Mouse (Mus musculus) liver, embryonic 12.5 days (tissue): ENCODE measurements around the gene Tmem203. TPM values are rescaled to one million over a fixed set of nuclear protein-coding genes. Genes with fewer than 3 reads are reported as not detected.

Experiments used
- ATAC-seq: fragments of 200-750 bp; cut with Nextera tagmentation; 2 replicates; pipeline ENCODE4 v1.8.0; 2017; ENCODE audit warnings: moderate number of reproducible peaks, mild to moderate bottlenecking, moderate library complexity
- H3K27ac ChIP-seq: fragments of 300-500 bp; sonication (generic); 2 replicates; pipeline ENCODE4 v1.5.1; 2016; ENCODE audit warnings: mild to moderate bottlenecking
- H3K27me3 ChIP-seq: fragments of 300-500 bp; sonication (generic); replicated peaks from 2 replicates; pipeline ENCODE4 v1.6.1; 2016; ENCODE audit warnings: mild to moderate bottlenecking, moderate library complexity
- H3K36me3 ChIP-seq: fragments of 300-500 bp; sonication (generic); 2 replicates; pipeline ENCODE4 v1.6.1; 2016; ENCODE audit warnings: mild to moderate bottlenecking, moderate library complexity
- H3K4me1 ChIP-seq: fragments of 300-500 bp; sonication (generic); 2 replicates; pipeline ENCODE4 v1.6.1; 2016
- H3K4me2 ChIP-seq: fragments of 300-500 bp; sonication (generic); 2 replicates; pipeline ENCODE4 v1.6.1; 2016; ENCODE audit warnings: mild to moderate bottlenecking, moderate library complexity
- H3K4me3 ChIP-seq: fragments of 300-500 bp; sonication (generic); 2 replicates; pipeline ENCODE4 v1.5.1; 2016; ENCODE audit warnings: mild to moderate bottlenecking, moderate library complexity
- H3K9ac ChIP-seq: fragments of 300-500 bp; sonication (generic); 2 replicates; pipeline ENCODE4 v1.6.1; 2016; ENCODE audit warnings: mild to moderate bottlenecking, moderate library complexity
- H3K9me3 ChIP-seq: fragments of 300-500 bp; sonication (generic); replicated peaks from 2 replicates; pipeline ENCODE4 v1.6.1; 2016; ENCODE audit warnings: mild to moderate bottlenecking, moderate library complexity
- WGBS: fragments of 180-500 bp; shearing (Covaris S2); methylation state at CpG from one replicate; pipeline ENCODE4 v1.1.7; 2016; ENCODE audit not compliant: insufficient replicate concordance; 5-methylcytosine and 5-hydroxymethylcytosine counted together
- polyA plus RNA-seq: library from polyadenylated mRNA; unstranded; fragments of >200 nt; fragmentation: Nextera tagmentation; extraction: Ambion mirVana; gene quantifications from 2 replicates; pipeline ENCODE4 v1.2.1, GENCODE M21; 2016

The Tmem203 gene
- polyA plus RNA-seq, 1 experiment from 2014 or later: 16.2 TPM

GRCm38 (mm10) chr2:25224766-25225752 lies 30.2 kb upstream of the Tmem203 start:
- peak overlapping the region; percentile 84 for H3K9ac ChIP-seq
- H3K4me1 ChIP-seq: peaks cover 50% of the 10 kb centered on the region
- WGBS: 2% methylated on average over 41 of the region's 41 CpGs
- H3K9me3 ChIP-seq: no peaks in the 10 kb centered on the region
- peaks cover 28% of the 10 kb centered on the region for H3K36me3 ChIP-seq
- H3K4me3 ChIP-seq: peak overlapping the region; percentile 99
- H3K27me3 ChIP-seq: 0 out of 2 replicates have a peak, but pooled peaks cover under 1% of the 10 kb centered on the region
- H3K4me2 ChIP-seq: peak overlapping the region; percentile 75
- ATAC-seq: peak; percentile 90
- peak overlapping the region; percentile 96 for H3K27ac ChIP-seq

- ATAC-seq: no peak
- H3K9ac ChIP-seq: peak overlapping the region; percentile 84
- H3K9me3 ChIP-seq: no peaks in the 10 kb centered on the region
- peak overlapping the region; percentile 75 for H3K4me2 ChIP-seq
- peaks cover 50% of the 10 kb centered on the region for H3K4me1 ChIP-seq
- peak overlapping the region; percentile 99 for H3K4me3 ChIP-seq
- peaks cover 4% of the 10 kb centered on the region; the same call in 1 of the 2 replicates for H3K27me3 ChIP-seq
- 80% methylated on average over 8 of the region's 8 CpGs for WGBS
- H3K27ac ChIP-seq: peak overlapping the region; percentile 96
- H3K36me3 ChIP-seq: peaks cover 28% of the 10 kb centered on the region
Measured at GRCm38 (mm10) chr2:25225811-25226379, 29.3 kb upstream of the Tmem203 start.

- H3K9ac ChIP-seq: no peak overlapping the region
Measured at GRCm38 (mm10) chr2:25226864-25227263, 28.4 kb upstream of the Tmem203 start.

GRCm38 (mm10) chr2:25227406-25227805 lies 27.8 kb upstream of the Tmem203 start:
- Histone ChIP-seq H3K27me3 (peaks cover 14% of the 10 kb centered on the region), H3K9ac (no peak overlapping the region), H3K36me3 (peaks cover 15% of the 10 kb centered on the region), H3K4me2 (no peak overlapping the region), H3K4me3 (no peak overlapping the region), H3K4me1 (peaks cover 40% of the 10 kb centered on the region), H3K9me3 (no peaks in the 10 kb centered on the region), H3K27ac (0 out of 2 replicates have a peak overlapping the region, but pooled peaks have one; percentile 74)
- 76% methylated on average over 4 of the region's 4 CpGs for WGBS
- no peak for ATAC-seq

More at GRCm38 (mm10) chr2:25226864-25227263, 28.4 kb upstream of the Tmem203 start:
- H3K27me3 ChIP-seq: peaks cover 14% of the 10 kb centered on the region
- H3K27ac ChIP-seq: 0 out of 2 replicates have a peak overlapping the region, but pooled peaks have one; percentile 7
- H3K4me2 ChIP-seq: no peak overlapping the region
- WGBS: 81% methylated on average over 5 of the region's 5 CpGs
- no peaks in the 10 kb centered on the region for H3K9me3 ChIP-seq
- peaks cover 45% of the 10 kb centered on the region for H3K4me1 ChIP-seq
- H3K36me3 ChIP-seq: peaks cover 21% of the 10 kb centered on the region
- no peak for ATAC-seq
- no peak overlapping the region for H3K4me3 ChIP-seq

GRCm38 (mm10) chr2:25228431-25228889 lies 26.8 kb upstream of the Tmem203 start:
- peak; percentile 27 for ATAC-seq
- Histone ChIP-seq H3K36me3 (peaks cover 5% of the 10 kb centered on the region), H3K9me3 (no peaks in the 10 kb centered on the region), H3K4me1 (peaks cover 36% of the 10 kb centered on the region), H3K9ac (peak overlapping the region; percentile 67), H3K4me2 (peak overlapping the region; percentile 70), H3K27ac (peak overlapping the region; percentile 74), H3K4me3 (peak overlapping the region; percentile 48), H3K27me3 (peaks cover 14% of the 10 kb centered on the region)
- 0% methylated on average over 7 of the region's 7 CpGs for WGBS

- H3K36me3 ChIP-seq: no peaks in the 10 kb centered on the region
- WGBS: 65% methylated on average over 6 of the region's 6 CpGs
- H3K9ac ChIP-seq: peak overlapping the region; percentile 67; the same call in 1 of the 2 replicates
- H3K9me3 ChIP-seq: no peaks in the 10 kb centered on the region
- H3K27ac ChIP-seq: peak overlapping the region; percentile 74
- H3K4me1 ChIP-seq: peaks cover 39% of the 10 kb centered on the region
- peaks cover 16% of the 10 kb centered on the region for H3K27me3 ChIP-seq
- ATAC-seq: no peak
- peak overlapping the region; percentile 48 for H3K4me3 ChIP-seq
- H3K4me2 ChIP-seq: peak overlapping the region; percentile 70
Measured at GRCm38 (mm10) chr2:25228995-25229530, 26.2 kb upstream of the Tmem203 start.

GRCm38 (mm10) chr2:25229582-25229981 lies 25.7 kb upstream of the Tmem203 start:
- no peak for ATAC-seq
- H3K27me3 ChIP-seq: peaks cover 18% of the 10 kb centered on the region
- H3K4me1 ChIP-seq: peaks cover 45% of the 10 kb centered on the region
- H3K4me3 ChIP-seq: no peak overlapping the region
- no peaks in the 10 kb centered on the region for H3K36me3 ChIP-seq
- H3K9ac ChIP-seq: no peak overlapping the region
- H3K4me2 ChIP-seq: no peak overlapping the region
- H3K9me3 ChIP-seq: no peaks in the 10 kb centered on the region
- H3K27ac ChIP-seq: no peak overlapping the region
- WGBS: 73% methylated on average over 5 of the region's 5 CpGs

GRCm38 (mm10) chr2:25230581-25230980 lies 24.7 kb upstream of the Tmem203 start:
- H3K36me3 ChIP-seq: no peaks in the 10 kb centered on the region
- peaks cover 41% of the 10 kb centered on the region for H3K4me1 ChIP-seq
- no peak overlapping the region for H3K4me2 ChIP-seq
- WGBS: 77% methylated on average over 7 of the region's 7 CpGs
- ATAC-seq: no peak
- H3K9me3 ChIP-seq: no peaks in the 10 kb centered on the region
- H3K27ac ChIP-seq: no peak overlapping the region
- peaks cover 27% of the 10 kb centered on the region for H3K27me3 ChIP-seq
- H3K9ac ChIP-seq: no peak overlapping the region
- H3K4me3 ChIP-seq: no peak overlapping the region

GRCm38 (mm10) chr2:25231038-25231437 lies 24.2 kb upstream of the Tmem203 start:
- Histone ChIP-seq H3K36me3 (no peaks in the 10 kb centered on the region), H3K4me2 (no peak overlapping the region), H3K9me3 (no peaks in the 10 kb centered on the region), H3K27me3 (peaks cover 31% of the 10 kb centered on the region), H3K4me3 (no peak overlapping the region), H3K9ac (no peak overlapping the region), H3K4me1 (peaks cover 41% of the 10 kb centered on the region), H3K27ac (no peak overlapping the region)
- WGBS: 55% methylated on average over 12 of the region's 12 CpGs
- no peak for ATAC-seq

- peaks cover 37% of the 10 kb centered on the region for H3K27me3 ChIP-seq
- peaks cover 38% of the 10 kb centered on the region for H3K4me1 ChIP-seq
- no peak overlapping the region for H3K9ac ChIP-seq
- no peaks in the 10 kb centered on the region for H3K36me3 ChIP-seq
- H3K27ac ChIP-seq: no peak overlapping the region
- WGBS: 14% methylated on average over 4 of the region's 4 CpGs
- no peak overlapping the region for H3K4me2 ChIP-seq
- no peak overlapping the region for H3K4me3 ChIP-seq
- ATAC-seq: no peak
- H3K9me3 ChIP-seq: no peaks in the 10 kb centered on the region
Measured at GRCm38 (mm10) chr2:25233421-25233820, 21.8 kb upstream of the Tmem203 start.

GRCm38 (mm10) chr2:25234050-25234449 lies 21.2 kb upstream of the Tmem203 start, which contains the start of gene Slc34a3:
Slc34a3 (minus strand) TSS chr2:25234364.
- no peaks in the 10 kb centered on the region for H3K9me3 ChIP-seq
- peaks cover 31% of the 10 kb centered on the region for H3K4me1 ChIP-seq
- H3K27ac ChIP-seq: no peak within 1 kb of the TSS
- no peak within 1 kb of the TSS for H3K4me3 ChIP-seq
- H3K9ac ChIP-seq: no peak within 1 kb of the TSS
- no peak within 1 kb of the TSS for H3K4me2 ChIP-seq
- peaks cover 37% of the 10 kb centered on the region for H3K27me3 ChIP-seq
- no peak for ATAC-seq
- no peaks in the 10 kb centered on the region for H3K36me3 ChIP-seq
- 59% methylated on average over 3 of the region's 3 CpGs for WGBS
